Mouse (Mus musculus) kidney, postnatal 25 days (tissue): ENCODE measurements around the gene Jade1.

ENCODE experiments used
- DNase-seq, 2 experiments: peaks; one replicate each; pipeline ENCODE4 v3.0.0; 2021; ENCODE audit warnings: mixed read lengths in 2 of 2

Jade1 gene

GRCm38 (mm10) chr3:41580401-41581323 is 25.1 kb downstream of the Jade1 start:
- DNase-seq, result peak; percentile 57 to 85

GRCm38 (mm10) chr3:41581436-41581835 is 25.9 kb downstream of the Jade1 start:
- DNase-seq, result peak; percentile 85 to 94

- no peak for DNase-seq
Measured at GRCm38 (mm10) chr3:41582256-41582655, 26.7 kb downstream of the Jade1 start.

GRCm38 (mm10) chr3:41583092-41583491 is 27.6 kb downstream of the Jade1 start:
- DNase-seq, result no peak

- DNase-seq, result peak in 1 of 2 experiments; percentile 34
Measured at GRCm38 (mm10) chr3:41583621-41584020, 28.1 kb downstream of the Jade1 start.

GRCm38 (mm10) chr3:41585548-41585947 is 30.0 kb downstream of the Jade1 start:
- DNase-seq, result no peak

GRCm38 (mm10) chr3:41586330-41586729 is 30.8 kb downstream of the Jade1 start:
- no peak for DNase-seq

GRCm38 (mm10) chr3:41586917-41587316 is 31.4 kb downstream of the Jade1 start:
- peak; percentile 38 to 69 for DNase-seq

GRCm38 (mm10) chr3:41587588-41587987 is 32.1 kb downstream of the Jade1 start:
- DNase-seq, result peak; percentile 60 to 81

- no peak for DNase-seq
Measured at GRCm38 (mm10) chr3:41588495-41588894, 33.0 kb downstream of the Jade1 start.

GRCm38 (mm10) chr3:41589246-41589914 is 33.8 kb downstream of the Jade1 start:
- DNase-seq, result no peak

- DNase-seq, result no peak
Measured at GRCm38 (mm10) chr3:41589988-41590387, 34.5 kb downstream of the Jade1 start.

- peak; percentile 71 to 91 for DNase-seq
Measured at GRCm38 (mm10) chr3:41590695-41591559, 35.4 kb downstream of the Jade1 start.

GRCm38 (mm10) chr3:41591651-41592170 is 36.2 kb downstream of the Jade1 start:
- no peak for DNase-seq

- no peak for DNase-seq
Measured at GRCm38 (mm10) chr3:41592805-41593204, 37.3 kb downstream of the Jade1 start.

- DNase-seq, result peak; percentile 59 to 77
Measured at GRCm38 (mm10) chr3:41594097-41594879, 38.8 kb downstream of the Jade1 start.

GRCm38 (mm10) chr3:41595010-41595409 is 39.5 kb downstream of the Jade1 start:
- no peak for DNase-seq

- DNase-seq, result no peak
Measured at GRCm38 (mm10) chr3:41597036-41597435, 41.5 kb downstream of the Jade1 start.

- no peak for DNase-seq
Measured at GRCm38 (mm10) chr3:41598412-41598811, 42.9 kb downstream of the Jade1 start.

GRCm38 (mm10) chr3:41599226-41599625 is 43.7 kb downstream of the Jade1 start:
- no peak for DNase-seq

- DNase-seq, result peak; percentile 69 to 83
Measured at GRCm38 (mm10) chr3:41599806-41600589, 44.5 kb downstream of the Jade1 start.
